Mouse (Mus musculus) fat pad, adult 2 months (tissue): ENCODE measurements around the gene Pxylp1.
A peak's percentile ranks its signal among the peaks of the same experiment; 100 is the strongest.

Experiments
- DNase-seq: peaks from one replicate; pipeline ENCODE4 v3.0.0-alpha.2; 2011; ENCODE audit warnings: low read depth, low spot score; ENCODE audit errors: extremely low read depth

Gene Pxylp1

DNA sequence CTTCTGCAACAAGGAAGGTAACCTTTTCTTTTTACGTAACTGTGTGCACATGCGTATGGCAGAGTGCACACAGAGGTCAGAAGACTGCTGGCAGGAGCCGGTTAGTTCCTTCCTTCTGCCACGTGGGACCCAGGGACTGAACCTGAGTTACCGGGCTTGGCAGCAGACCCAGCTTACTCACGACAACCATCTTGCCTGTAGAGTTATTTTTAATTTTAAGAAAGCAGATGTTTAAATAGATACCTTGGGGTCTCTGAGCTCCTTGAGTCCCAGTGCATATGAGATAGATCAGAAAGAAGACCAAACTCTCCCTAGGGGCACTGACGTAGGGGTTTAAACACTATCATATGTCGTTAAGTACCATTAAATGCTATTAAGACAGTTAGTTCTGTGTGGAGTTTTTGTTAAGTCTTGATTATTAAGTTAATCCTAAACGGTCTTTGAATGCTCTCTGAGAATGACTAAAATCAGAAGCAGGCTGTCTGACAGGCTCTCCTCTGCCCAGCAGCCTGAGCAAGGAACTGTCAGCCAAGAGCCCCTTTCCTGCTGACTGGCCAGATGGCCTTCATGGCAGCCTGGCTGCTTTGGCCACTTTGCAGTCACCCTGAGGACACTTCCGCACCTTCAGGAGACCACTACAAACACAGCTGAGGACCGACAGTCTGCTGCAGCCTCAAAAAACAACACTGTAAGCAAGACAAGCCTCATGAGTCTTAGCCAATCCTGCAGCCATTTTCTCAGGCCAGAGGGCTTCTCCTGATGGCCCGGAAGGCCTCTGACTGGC is 65.3 kb downstream of the Pxylp1 start:
- DNase-seq = no peak

DNA sequence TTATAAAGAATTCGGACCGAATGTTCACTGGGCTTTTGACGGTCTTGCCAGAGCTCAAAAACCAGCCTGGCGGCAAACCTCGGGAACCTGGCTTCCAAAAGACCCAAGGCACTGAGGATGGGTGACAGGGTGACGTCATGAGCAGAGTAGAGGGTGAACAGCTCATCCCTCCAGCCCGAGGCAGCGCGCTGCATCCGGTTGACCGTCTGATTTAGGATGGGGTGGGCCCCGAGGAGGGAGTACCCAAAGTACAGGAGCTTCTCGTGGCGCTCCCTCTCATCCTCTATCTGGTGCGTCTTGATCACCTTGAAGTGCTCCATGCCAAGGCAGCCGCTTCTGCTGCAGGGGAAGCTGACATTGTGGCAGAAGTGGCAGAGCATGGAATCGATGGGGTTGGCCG is 67.6 kb downstream of the Pxylp1 start:
- DNase-seq = no peak

DNA sequence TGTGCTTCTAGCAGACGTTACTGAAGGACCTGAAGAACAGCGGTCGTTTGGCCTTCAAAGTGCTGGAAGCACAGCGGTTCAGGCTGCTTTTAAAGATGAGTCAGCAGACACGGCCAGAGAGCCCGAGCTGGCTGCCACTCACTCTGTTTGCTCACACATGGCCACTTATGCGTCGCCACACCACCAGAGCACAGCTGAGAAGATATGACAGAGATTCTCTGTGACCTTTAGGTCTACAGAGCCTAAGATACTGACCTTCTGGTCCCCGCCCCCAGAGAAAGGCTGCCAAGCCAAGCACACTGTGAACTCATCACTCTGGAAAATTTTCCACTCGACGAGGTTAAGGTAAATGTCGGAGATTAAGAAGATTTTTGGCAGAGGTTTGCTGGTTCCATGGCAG is 68.4 kb downstream of the Pxylp1 start:
- no peak for DNase-seq

DNA sequence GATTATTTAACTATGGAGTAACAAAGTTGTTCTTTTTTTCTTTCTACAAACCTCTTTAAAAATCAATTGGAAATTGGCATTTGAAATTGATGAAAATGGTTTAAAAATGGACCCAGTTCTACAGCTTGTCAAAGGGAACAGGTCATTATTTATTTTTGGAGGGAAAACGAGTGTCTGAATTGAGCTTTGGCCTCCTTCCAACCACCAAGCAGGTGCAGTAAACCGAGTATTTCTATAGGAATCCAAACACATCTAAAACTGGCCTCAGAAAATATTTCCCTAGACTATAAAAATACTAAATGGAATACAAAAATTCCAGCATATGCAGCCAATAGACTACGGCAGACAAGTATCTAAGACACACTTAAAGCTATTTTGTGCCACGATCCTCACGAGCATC is 68.9 kb downstream of the Pxylp1 start:
- DNase-seq = no peak

DNA sequence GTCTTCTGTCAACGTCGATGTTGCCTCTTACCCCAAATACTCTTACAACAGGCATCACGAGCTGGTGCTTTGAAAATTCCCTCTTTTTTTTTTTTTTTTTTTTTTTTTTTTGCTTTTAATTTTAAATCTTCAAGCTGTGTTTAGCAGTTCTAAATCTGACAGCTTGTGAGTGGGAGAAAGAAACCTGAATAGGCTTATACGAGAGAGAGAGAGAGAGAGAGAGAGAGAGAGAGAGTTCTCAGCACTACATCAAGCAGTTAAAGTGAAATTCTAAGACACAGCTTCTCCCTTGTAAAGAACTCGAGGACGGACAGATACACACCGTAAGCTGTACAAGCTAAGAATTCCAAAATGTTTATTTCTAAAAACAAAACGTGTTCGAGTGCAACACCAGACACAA is 69.5 kb downstream of the Pxylp1 start:
- no peak for DNase-seq

DNA sequence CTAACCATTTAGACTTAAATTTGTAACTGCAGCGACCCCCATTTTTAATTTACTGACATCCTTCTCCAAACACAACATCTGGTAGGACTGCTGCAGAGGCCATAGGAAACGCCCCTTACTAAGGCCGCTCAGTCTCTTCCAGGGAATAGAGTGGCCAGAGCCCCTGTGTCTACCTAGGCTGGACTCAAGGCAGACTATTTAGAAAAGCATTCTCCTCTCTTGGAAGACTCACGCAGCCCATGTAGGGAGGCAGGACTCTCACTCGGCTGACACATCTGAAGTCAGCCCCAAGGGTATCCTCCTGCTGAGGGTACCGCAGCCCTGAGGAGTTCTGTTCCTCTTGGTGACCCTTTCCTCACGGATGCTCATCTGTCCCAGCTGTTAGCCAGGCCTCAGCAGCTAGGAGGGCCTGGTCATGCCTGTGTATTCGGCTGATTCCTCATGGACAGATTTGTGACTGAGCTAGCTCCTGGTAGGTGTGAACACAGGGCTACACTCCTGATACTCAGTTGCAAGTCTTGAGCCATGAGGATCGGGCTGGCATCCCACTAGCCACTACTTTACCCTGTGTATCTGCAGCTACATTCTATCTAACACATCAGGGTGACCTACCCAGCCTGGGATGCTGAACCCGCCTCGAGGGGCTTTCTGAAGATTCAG is 73.5 kb downstream of the Pxylp1 start:
- no peak for DNase-seq

DNA sequence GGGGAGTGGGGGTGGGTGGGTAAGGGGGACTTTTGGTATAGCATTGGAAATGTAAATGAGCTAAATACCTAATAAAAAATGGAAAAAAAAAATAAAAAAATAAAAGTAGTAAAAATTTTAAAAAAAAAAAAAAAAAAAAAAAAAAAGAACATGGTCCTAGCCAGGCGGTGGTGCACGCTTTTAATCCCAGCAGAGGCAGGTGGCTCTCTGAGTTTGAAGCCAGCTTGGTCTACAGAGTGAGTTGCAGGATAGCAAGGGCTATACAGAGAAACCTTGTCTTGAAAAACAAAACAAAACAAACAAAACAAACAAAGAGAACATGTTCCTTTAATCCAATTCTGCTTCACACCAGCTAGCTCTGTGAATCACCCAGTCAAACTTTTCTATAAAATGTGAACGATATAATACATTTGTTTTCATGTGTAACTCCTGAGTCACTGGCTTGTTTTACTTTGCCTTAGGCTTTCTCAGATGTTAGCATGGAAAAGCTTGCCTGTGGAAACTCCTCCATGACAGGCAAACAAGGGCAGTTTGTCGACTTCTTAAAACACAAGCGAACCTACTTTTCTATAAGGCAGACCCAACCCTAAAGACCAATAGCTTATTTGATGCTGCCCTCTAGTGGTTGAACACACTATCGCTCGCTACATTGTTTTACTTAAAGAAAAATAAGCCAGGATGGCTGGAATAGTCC is 74.2 kb downstream of the Pxylp1 start:
- no peak for DNase-seq

DNA sequence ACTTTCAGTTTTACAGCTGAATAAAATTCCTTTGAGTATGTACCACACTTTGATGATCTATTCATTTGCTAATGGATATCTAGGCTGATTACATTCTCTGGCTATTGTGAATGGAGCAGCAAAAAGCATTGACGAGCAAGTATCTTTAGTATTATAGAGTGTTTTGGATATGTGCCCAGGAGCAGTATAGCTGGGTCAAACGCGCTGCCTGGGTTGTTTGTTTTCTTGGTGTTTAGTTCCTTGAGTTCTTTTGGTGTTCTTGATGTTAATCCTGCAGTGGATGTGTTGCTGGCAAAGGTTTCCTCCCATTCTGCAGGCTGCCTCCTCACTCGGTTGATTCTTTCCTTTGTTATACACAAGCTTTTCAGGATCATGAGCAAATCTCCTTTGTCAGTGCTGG is 80.5 kb downstream of the Pxylp1 start:
- no peak for DNase-seq

DNA sequence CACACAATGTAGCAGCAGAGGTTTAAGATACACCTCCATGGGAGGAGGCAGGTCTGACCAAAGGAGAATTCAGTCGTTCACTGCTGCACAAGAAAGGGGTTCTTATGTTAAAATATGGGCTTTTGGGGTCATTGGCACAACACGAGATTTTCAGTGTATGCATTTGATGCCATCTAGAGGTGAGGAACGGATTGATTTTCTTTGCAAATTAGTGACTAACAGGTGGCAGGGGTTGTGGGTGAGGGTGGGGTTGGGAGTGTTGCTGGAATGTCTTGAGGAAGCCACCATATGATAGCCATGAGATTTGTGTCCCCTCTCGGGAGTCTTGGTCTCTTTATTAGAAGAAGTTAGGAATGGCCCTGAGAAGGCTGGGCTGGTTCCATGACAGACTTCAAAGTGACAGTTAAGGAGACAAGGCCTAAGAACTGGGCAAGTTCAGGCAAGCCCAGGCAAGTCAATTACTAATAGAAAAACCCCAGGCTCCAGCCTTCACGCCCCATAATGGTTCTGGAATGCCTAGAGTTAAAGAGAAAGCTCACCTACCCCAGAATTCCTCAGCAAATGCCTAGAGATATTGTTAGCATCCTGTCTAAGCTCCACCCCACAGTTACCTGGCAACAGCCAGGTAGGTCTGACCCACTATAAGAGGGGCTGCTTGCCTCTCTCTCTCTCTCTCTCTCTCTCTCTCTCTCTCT is 92.2 kb downstream of the Pxylp1 start:
- no peak for DNase-seq

DNA sequence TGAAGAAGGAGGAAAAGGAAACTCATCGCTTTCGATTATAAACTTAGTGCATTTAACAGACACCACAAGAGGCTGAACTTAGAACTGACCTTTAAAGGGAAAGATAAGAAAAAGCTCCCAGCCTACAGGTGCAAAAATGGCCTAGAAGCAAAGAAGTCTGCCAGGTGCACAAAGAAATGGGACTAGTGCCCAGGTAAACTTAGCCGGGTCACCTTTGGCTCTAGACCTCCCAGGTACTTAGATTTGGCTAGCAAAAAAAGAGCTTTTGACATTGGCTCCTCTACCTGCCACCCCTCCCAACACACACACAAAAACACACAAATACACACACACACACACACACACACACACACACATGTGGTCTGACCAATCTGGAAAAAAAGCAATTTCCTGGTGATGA is 95.2 kb downstream of the Pxylp1 start:
- DNase-seq = no peak

DNA sequence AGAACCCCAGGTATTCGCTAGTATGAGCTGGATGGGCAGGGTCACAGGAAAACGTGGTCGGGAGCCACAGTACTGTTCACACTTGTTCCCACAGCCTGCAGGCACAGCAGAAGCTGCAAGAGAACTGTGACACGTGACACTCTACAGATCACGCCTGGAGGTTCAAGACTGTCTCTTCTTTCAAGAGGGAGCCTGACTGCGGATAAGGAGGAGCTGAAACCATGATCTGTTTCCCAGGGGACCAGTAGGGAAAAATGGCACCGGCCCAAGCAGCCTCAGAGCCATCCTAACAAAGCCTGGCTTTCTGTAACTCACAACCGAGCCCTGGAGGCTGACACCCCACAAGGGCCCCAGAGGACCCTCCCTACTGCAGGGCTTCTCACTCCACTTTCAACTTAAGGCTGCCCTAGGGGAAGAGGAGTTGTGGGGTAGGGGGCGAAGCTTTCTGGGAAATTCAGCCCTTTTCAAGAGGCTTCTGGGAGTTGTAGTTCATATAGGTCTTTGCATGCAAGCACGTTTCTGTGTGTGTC is 97.0 kb downstream of the Pxylp1 start:
- no peak for DNase-seq

DNA sequence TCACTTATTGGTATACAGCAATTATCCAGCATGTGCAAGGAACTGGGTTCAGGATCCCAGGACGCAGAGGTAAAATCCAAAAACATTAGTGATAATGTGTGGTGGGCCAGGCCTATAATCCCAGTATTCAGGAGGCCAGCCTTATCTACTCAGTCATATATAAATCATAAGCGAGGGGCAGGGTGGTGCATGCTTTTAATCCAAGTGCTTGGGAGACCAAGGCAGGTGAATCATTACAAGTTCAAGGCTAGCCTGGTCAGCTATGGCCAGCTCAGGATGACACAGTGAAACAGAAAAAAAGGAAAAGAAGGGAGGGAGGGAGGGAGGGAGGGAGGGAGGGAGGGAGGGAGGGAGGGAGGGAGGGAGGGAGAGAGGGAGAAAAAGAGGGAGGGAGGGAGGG is 97.9 kb downstream of the Pxylp1 start:
- DNase-seq = no peak

DNA sequence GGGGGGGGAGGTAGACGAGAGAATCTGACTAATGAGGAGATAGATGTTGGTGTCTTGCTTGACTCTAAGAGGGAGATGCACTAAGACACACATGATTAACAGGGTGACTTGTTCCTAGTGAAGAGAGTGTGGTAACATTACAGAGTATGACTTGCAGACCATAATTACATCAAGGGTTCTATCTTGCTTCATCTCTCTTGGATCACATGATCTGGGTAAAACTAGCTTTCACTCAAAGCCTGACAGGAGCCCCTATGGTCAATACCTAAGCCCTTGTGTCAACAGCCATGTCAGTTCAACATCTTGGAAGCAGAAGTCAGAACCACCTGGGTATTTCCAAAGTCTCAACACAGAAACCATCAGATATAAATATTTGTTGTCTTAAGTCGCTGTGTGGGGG is 99.9 kb downstream of the Pxylp1 start:
- no peak for DNase-seq

DNA sequence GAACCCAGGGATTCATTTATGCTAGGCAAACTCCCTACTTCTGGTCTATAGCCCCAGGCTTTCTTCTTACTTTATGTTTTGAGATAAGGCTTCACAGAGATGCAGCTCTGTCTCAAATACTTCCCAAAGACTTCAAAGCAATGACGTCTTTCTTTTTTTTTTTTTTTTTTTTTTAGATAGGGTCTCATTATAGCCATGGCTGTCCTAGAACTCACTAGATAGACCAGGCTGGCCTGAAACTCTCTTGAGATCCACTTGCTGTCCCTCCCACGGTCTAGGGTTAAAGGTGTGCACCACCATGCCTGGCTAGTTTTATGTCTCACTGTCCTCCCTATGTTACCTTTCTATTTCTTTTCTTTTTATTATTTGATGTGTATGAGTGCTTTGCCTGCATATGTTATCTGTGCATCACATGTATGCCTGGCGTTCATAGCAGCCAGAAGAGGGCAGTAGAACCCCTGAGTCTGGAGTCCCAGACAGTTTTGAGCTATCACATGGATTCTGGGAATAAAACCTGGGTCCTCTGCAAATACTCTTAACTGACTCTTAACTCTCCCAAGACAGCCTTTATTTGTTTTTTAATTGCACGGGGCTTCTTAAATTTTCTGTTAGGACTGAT is 102.0 kb downstream of the Pxylp1 start:
- no peak for DNase-seq

DNA sequence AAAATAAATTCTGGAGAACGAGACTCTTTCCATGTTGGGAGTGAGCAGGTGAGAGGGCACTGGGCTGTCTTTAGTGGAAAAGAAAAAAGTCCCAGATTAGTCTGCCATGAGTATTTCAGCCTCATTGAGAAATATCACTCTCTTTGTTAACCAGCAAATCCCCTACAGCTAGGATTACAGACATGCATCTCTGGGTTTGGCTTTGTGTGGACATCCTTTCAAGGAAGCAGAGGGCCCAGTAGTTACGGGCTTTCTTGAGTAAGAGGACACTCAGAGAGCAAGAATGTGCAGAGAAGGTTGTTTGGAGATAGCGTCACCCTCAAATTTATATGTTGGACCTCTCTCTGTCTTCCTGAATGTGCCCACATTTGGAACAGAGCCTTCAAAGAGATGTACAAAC is 102.6 kb downstream of the Pxylp1 start:
- peak; percentile 82 for DNase-seq

DNA sequence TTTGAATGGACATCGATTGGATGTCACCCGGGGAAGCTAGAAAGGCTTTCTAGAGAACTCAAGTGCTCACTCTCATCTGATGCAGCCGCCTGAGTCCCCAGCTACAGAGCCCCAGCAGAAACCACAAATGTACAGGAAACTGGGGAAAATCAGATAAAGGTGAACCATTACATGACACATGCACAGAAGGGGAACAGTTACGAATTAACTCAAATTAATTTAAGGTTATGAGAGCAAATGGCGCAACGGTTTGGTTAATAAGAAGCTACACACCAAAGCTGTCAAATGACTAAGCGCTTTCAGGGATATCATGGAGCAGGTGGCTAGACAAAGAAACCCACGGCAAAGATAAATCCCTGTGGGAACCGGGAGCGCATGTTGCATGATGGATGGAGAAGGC is 104.7 kb downstream of the Pxylp1 start:
- no peak for DNase-seq

DNA sequence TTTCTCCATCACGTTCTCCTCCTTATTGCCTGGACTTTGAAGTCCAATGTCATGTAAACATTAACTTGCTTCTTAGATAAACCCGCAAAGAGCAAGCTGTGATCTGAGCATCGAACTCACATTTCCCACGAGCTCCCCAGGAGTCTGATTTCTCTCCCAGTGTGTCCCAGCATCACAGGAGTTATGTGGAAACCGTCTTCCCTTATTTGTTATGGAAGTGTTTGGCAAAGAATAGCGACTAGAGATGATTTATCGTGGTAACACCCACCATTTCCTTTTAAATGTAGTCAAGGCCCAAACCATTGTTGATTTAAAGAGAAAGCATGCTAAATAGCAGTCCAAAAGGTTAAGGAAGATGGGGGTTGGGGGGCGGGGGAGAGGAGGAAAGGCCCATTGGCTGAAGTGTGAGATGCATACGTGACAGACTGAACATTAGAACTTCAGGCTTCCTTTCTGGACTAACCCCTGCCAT is 106.6 kb downstream of the Pxylp1 start:
- no peak for DNase-seq

DNA sequence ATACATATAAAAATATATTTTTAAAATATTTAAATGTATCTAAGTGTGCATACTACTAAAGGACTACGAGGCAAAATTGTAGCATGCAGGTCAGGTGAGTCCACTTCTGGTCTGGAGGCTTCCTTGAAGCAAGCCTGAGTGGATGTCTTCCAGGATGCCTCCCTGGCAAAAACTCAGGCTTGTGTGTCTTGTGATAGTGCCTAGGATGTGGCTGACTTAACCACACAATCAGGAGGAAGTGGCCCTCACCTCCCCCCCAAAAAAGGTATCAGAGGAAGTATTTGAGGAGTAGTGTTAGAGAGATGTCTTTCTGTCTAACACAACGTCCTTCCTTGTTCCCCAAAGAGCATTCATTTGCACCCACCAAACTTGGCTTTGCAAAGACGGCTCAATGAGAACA is 107.3 kb downstream of the Pxylp1 start:
- DNase-seq = no peak

DNA sequence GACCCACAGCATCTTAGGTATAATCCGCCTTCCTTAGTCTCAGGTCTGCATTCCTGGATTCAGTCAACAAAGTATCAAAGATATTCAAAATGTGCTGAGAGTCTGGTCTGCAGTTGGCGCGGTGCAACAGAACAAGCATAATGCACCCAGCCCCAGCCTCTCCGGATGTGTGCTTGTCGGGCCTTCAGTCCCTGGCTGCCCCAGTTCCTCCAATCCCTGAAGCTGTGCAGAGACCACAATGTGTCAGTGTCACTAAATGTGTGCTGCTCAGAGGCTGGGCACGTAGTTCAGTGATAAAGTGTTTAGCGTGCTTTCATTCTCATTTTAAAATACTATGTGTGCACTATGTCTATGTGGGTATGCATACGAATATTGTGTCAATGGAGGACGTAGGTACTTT is 108.8 kb downstream of the Pxylp1 start:
- no peak for DNase-seq

DNA sequence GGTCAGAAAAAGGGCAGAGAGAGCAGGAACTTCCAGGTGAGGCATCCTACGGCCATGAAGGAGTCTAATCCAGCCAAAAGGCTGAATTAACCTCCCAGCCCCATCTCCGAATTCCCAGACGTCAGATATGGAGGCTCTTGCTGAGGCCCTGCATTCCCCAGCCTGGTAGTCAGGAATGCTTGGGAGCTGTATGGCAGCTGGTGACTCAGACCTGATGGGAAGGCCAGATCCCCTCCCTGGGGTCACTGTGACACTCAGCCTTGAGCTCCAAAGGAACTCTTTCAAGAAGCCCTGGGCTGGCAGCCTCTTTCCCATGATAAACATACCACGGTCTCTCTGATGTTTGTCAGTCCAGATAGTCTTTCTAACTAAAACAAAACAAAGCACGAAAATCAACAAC is 109.2 kb downstream of the Pxylp1 start:
- no peak for DNase-seq

DNA sequence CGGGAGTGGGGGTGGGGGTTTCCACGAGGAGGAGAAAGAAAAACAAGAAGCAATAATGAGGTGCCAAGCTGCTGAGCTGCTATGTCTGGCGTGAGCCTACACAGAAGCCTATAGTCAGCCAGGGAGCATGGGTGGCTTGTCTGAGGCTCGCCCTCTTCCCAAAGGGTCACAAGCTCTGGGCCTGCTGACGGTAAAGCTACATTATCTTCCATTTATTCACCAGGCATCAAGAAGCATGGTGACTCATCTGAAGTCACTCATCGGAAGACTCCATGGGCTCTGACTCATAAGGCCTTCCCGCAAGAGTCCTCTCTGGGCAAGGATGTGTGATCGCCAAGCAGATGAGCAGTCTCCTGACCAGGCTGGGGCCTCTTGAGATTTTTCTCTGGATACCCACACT is 110.4 kb downstream of the Pxylp1 start:
- DNase-seq = no peak
